Mouse (Mus musculus) stomach, embryonic 14.5 days (tissue): ENCODE measurements around the gene Tub. TPM values are rescaled to one million over a fixed set of nuclear protein-coding genes. Genes with fewer than 3 reads are reported as not detected.
A peak's percentile ranks its signal among the peaks of the same experiment; 100 is the strongest.

ENCODE experiments used
- ATAC-seq: fragments of 200-750 bp; cut with Nextera tagmentation; 2 replicates; pipeline ENCODE4 v1.8.0; 2017; ENCODE audit warnings: low read depth, moderate TSS enrichment; ENCODE audit not compliant: insufficient number of reproducible peaks, insufficient read depth, low FRiP score
- H3K27ac ChIP-seq: fragments of 300-500 bp; sonication (generic); 2 replicates; pipeline ENCODE4 v1.5.1; 2014; ENCODE audit warnings: mild to moderate bottlenecking, low read length, moderate library complexity, mixed read lengths
- H3K27me3 ChIP-seq: fragments of 300-500 bp; sonication (generic); 2 replicates; pipeline ENCODE4 v1.6.1; 2014; ENCODE audit warnings: low read length, control low read depth, mixed read lengths; ENCODE audit not compliant: control insufficient read depth, insufficient read depth
- H3K36me3 ChIP-seq: fragments of 300-500 bp; sonication (generic); 2 replicates; pipeline ENCODE4 v1.6.1; 2014; ENCODE audit warnings: mild to moderate bottlenecking, control low read depth, low read length, moderate library complexity, mixed read lengths; ENCODE audit not compliant: control insufficient read depth, insufficient read depth
- H3K4me1 ChIP-seq: fragments of 300-500 bp; sonication (generic); 2 replicates; pipeline ENCODE4 v1.6.1; 2014; ENCODE audit warnings: low read length, control low read depth, mixed read lengths; ENCODE audit not compliant: control insufficient read depth, insufficient read depth
- H3K4me2 ChIP-seq: fragments of 300-500 bp; sonication (generic); replicated peaks from 2 replicates; pipeline ENCODE4 v1.6.1; 2014; ENCODE audit warnings: low read depth, low read length, control low read depth
- H3K4me3 ChIP-seq: fragments of 300-500 bp; sonication (generic); 2 replicates; pipeline ENCODE4 v1.5.1; 2014; ENCODE audit warnings: low read depth, low read length, control low read depth
- H3K9ac ChIP-seq: fragments of 300-500 bp; sonication (generic); replicated peaks from 2 replicates; pipeline ENCODE4 v1.6.1; 2014; ENCODE audit warnings: low read depth, mild to moderate bottlenecking, control low read depth, low read length, moderate library complexity, mixed read lengths
- H3K9me3 ChIP-seq: fragments of 300-500 bp; sonication (generic); 2 replicates; pipeline ENCODE4 v1.6.1; 2016; ENCODE audit warnings: low read depth, low read length, control low read depth; ENCODE audit not compliant: control insufficient read depth
- WGBS: fragments of 180-500 bp; shearing (Covaris S2); extraction: QIAGEN DNeasy Blood & Tissue Kit; methylation state at CpG from one replicate; pipeline ENCODE4 v1.1.7; 2014; 5-methylcytosine and 5-hydroxymethylcytosine counted together
- polyA plus RNA-seq: library from polyadenylated mRNA; unstranded; fragments of >200 nt; fragmentation: Nextera tagmentation; extraction: Ambion mirVana; gene quantifications from 2 replicates; pipeline ENCODE4 v1.2.1, GENCODE M21; 2014

Tub gene
- polyA plus RNA-seq: 4.7 and 4.9 TPM in 2 replicates

- H3K4me1 ChIP-seq: 0 out of 2 replicates have a peak, but pooled peaks cover 4% of the 10 kb centered on the region
- no peaks in the 10 kb centered on the region for H3K9me3 ChIP-seq
- peaks cover 26% of the 10 kb centered on the region for H3K27me3 ChIP-seq
- no peak within 1 kb of the TSS for H3K9ac ChIP-seq
- under 1% methylated on average over 41 of the region's 44 CpGs for WGBS
- no peaks in the 10 kb centered on the region; the same call in 1 of the 2 replicates for H3K36me3 ChIP-seq
- H3K27ac ChIP-seq: no peak within 1 kb of the TSS
- H3K4me2 ChIP-seq: peak within 1 kb of the TSS; percentile 85
- 0 out of 2 replicates have a peak, but pooled peaks have one; percentile 31 for ATAC-seq
- peak within 1 kb of the TSS; percentile 41 for H3K4me3 ChIP-seq
Observed at GRCm38 (mm10) chr7:108950312-108950761, at the start of gene Tub. Gene Tub (plus strand): TSS chr7:108950338.

DNA sequence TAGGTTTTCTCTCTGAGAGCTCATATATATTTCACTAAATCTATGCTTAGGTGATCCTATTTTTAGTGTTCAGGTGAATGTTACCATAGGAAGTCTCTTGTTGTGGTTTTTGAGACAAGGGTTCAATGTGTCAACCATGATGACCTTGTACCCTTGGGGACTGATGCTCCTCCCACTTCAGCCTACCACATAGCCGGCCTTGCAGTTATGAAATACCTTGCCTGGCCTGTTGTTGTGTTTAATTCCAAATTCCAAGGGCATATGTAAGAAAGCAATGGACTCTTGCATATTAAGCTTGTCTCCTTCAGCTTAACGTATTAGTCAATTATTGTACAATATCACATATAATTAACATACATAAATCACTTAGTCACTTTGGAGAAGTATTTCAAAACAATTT, 46.2 kb upstream of the Tub start:
- no peak for ATAC-seq
- WGBS: 83% methylated on average over 2 of the region's 2 CpGs
- no peak overlapping the region for H3K4me3 ChIP-seq
- H3K27me3 ChIP-seq: no peaks in the 10 kb centered on the region
- H3K9me3 ChIP-seq: no peaks in the 10 kb centered on the region
- H3K4me1 ChIP-seq: no peaks in the 10 kb centered on the region
- no peak overlapping the region for H3K9ac ChIP-seq
- H3K4me2 ChIP-seq: no peak overlapping the region
- no peak overlapping the region for H3K27ac ChIP-seq
- H3K36me3 ChIP-seq: no peaks in the 10 kb centered on the region

GRCm38 (mm10) chr7:108927043-108927442, 23.1 kb upstream of the Tub start:
- H3K4me1 ChIP-seq: no peaks in the 10 kb centered on the region
- H3K9me3 ChIP-seq: no peaks in the 10 kb centered on the region
- 74% methylated on average over 4 of the region's 4 CpGs for WGBS
- no peaks in the 10 kb centered on the region for H3K27me3 ChIP-seq
- H3K9ac ChIP-seq: no peak overlapping the region
- H3K4me2 ChIP-seq: no peak overlapping the region
- no peak for ATAC-seq
- H3K36me3 ChIP-seq: no peaks in the 10 kb centered on the region
- no peak overlapping the region for H3K4me3 ChIP-seq
- no peak overlapping the region for H3K27ac ChIP-seq

GRCm38 (mm10) chr7:108928280-108929188, 21.6 kb upstream of the Tub start:
- no peak overlapping the region for H3K9ac ChIP-seq
- ATAC-seq: no peak
- H3K4me1 ChIP-seq: no peaks in the 10 kb centered on the region
- H3K4me3 ChIP-seq: no peak overlapping the region
- no peaks in the 10 kb centered on the region for H3K27me3 ChIP-seq
- H3K27ac ChIP-seq: no peak overlapping the region
- H3K36me3 ChIP-seq: no peaks in the 10 kb centered on the region
- H3K9me3 ChIP-seq: no peaks in the 10 kb centered on the region
- H3K4me2 ChIP-seq: no peak overlapping the region
- 75% methylated on average over 11 of the region's 11 CpGs for WGBS

GRCm38 (mm10) chr7:108929726-108930393, 20.3 kb upstream of the Tub start, which contains the start of gene Nlrp10:
Gene Nlrp10 (minus strand): TSS chr7:108930178.
- Histone ChIP-seq H3K9ac (no peak within 1 kb of the TSS), H3K27ac (no peak within 1 kb of the TSS), H3K36me3 (no peaks in the 10 kb centered on the region), H3K4me3 (no peak within 1 kb of the TSS), H3K9me3 (no peaks in the 10 kb centered on the region), H3K4me2 (no peak within 1 kb of the TSS), H3K27me3 (no peaks in the 10 kb centered on the region), H3K4me1 (no peaks in the 10 kb centered on the region)
- no peak for ATAC-seq
- WGBS: 69% methylated on average over 6 of the region's 6 CpGs

DNA sequence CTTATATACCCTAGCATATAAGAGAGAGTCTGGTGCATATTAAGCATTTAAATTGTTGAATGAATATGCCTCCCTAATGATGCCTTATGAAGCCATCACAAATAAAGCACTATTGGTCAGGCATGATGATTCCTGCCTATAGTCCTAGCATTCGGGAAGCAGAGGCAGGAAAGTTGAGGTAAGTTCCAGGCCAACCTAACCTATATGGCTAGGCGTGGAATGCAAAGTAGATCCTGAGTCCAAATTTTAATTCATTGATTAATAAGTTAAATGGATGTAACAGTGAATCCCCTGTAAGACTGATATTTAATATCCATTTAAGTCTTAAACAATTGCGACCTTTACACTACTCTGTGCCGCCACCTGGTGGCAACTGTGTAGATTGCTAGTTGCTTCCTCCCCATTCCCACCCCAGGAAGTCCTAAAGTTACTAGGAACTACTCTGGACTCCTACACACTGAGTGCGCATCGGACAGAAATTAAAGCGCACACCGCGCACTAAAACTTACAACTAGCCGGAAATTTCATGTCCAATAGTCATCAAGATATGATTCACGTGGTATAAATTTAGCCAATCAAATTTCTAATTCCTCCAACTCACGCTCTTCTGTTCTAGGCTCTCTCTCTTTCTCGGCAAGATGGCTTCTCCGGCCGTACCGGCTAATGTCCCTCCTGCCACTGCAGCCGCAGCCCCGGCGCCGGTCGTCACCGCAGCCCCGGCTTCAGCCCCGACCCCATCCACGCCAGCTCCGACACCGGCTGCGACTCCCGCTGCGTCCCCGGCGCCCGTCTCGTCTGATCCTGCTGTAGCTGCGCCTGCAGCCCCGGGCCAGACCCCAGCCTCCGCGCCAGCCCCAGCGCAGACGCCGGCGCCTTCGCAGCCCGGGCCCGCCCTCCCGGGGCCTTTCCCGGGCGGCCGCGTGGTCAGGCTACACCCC, 16.1 kb upstream of the Tub start, which contains the start of gene Eif3f:
Eif3f (plus strand) TSS at position 624 of the 938 bp plus-strand sequence.
- ATAC-seq: peak; percentile 98
- Histone ChIP-seq H3K4me1 (peaks cover 9% of the 10 kb centered on the region), H3K27me3 (no peaks in the 10 kb centered on the region), H3K27ac (peak within 1 kb of the TSS; percentile 78; the same call in 1 of the 2 replicates), H3K36me3 (peaks cover 13% of the 10 kb centered on the region), H3K9ac (peak within 1 kb of the TSS; percentile 95), H3K9me3 (no peaks in the 10 kb centered on the region), H3K4me3 (peak within 1 kb of the TSS; percentile 98), H3K4me2 (peak within 1 kb of the TSS; percentile 84)
- 2% methylated on average over 50 of the region's 50 CpGs for WGBS

DNA sequence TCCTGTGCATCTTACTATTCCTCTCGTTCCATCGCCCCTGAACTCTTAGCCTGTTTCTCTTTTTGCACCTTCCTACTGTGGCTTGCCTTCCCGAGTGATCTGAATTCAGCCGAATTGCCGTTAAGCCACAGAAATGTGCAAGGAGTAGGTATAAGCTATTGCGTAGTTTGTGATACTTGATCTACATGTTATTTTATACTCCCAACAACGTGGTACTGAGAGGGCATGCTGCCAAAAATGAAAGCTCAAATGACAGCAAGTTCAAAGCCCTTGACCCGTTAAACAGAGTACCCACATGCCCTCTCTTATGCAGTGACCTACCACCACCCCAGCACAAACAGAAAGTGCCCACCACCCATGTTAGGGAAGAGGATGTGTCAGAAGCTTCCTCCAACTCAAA, 15.3 kb upstream of the Tub start:
- Histone ChIP-seq H3K9ac (peak overlapping the region; percentile 95), H3K4me3 (peak overlapping the region; percentile 98), H3K27ac (no peak overlapping the region), H3K4me1 (peaks cover 9% of the 10 kb centered on the region), H3K27me3 (no peaks in the 10 kb centered on the region), H3K4me2 (peak overlapping the region; percentile 84), H3K9me3 (no peaks in the 10 kb centered on the region), H3K36me3 (peaks cover 20% of the 10 kb centered on the region)
- ATAC-seq: no peak
- 4% methylated on average over 8 of the region's 8 CpGs for WGBS
